Mouse (Mus musculus): Measurements from ENCODE around the gene Gm49405.

Gm49405 gene

GRCm38 (mm10) chr19:3988066-3988465 is 12.4 kb upstream of the Gm49405 start:
- no peak for DNase-seq

- no peak for DNase-seq
These were observed 11.7 kb upstream of the Gm49405 start for GRCm38 (mm10) chr19:3988750-3989149.

GRCm38 (mm10) chr19:3990804-3991203 is 9.6 kb upstream of the Gm49405 start:
- no peak for DNase-seq

- DNase-seq: no peak
These were observed 8.9 kb upstream of the Gm49405 start for GRCm38 (mm10) chr19:3991562-3991961.

- DNase-seq: no peak
These were observed 8.5 kb upstream of the Gm49405 start for GRCm38 (mm10) chr19:3991966-3992365.

GRCm38 (mm10) chr19:3992416-3992815 is 8.0 kb upstream of the Gm49405 start, which contains the start of gene Tbx10:
Gene Tbx10, plus strand, starts transcription at chr19:3992752.
- DNase-seq: no peak

- DNase-seq: no peak
These were observed 5.5 kb upstream of the Gm49405 start for GRCm38 (mm10) chr19:3994932-3995331.

GRCm38 (mm10) chr19:3995505-3995904 is 4.9 kb upstream of the Gm49405 start:
- no peak for DNase-seq

- no peak for DNase-seq
These were observed 4.3 kb upstream of the Gm49405 start for GRCm38 (mm10) chr19:3996106-3996505.

- no peak for DNase-seq
These were observed 3.7 kb upstream of the Gm49405 start for GRCm38 (mm10) chr19:3996747-3997146.

- no peak for DNase-seq
These were observed 3.2 kb upstream of the Gm49405 start for GRCm38 (mm10) chr19:3997231-3997630.

GRCm38 (mm10) chr19:3998335-3998734 is 2.1 kb upstream of the Gm49405 start:
- no peak for DNase-seq

- DNase-seq: no peak
These were observed 1.2 kb upstream of the Gm49405 start for GRCm38 (mm10) chr19:3999121-3999730.

GRCm38 (mm10) chr19:4000949-4001525 is 611 bp downstream of the Gm49405 start:
- DNase-seq: no peak

GRCm38 (mm10) chr19:4001752-4002151 is 1.3 kb downstream of the Gm49405 start:
- DNase-seq: no peak

- no peak for DNase-seq
These were observed 2.7 kb downstream of the Gm49405 start, which contains the start of gene Doc2g for GRCm38 (mm10) chr19:4003112-4003511. Gene Doc2g, plus strand, starts transcription at chr19:4003313.

GRCm38 (mm10) chr19:4003641-4004040 is 3.2 kb downstream of the Gm49405 start:
- no peak for DNase-seq

- DNase-seq: no peak
These were observed 3.9 kb downstream of the Gm49405 start for GRCm38 (mm10) chr19:4004331-4004730.

- no peak for DNase-seq
These were observed 4.7 kb downstream of the Gm49405 start for GRCm38 (mm10) chr19:4005091-4005490.

GRCm38 (mm10) chr19:4005971-4006370 is 5.5 kb downstream of the Gm49405 start:
- DNase-seq: no peak

- no peak for DNase-seq
These were observed 10.7 kb downstream of the Gm49405 start for GRCm38 (mm10) chr19:4011086-4011485.

GRCm38 (mm10) chr19:4012432-4013022 is 12.1 kb downstream of the Gm49405 start, which contains the start of gene Ndufv1:
Gene Ndufv1, minus strand, starts transcription at chr19:4012806.
- DNase-seq: peak; percentile 91 to 96

GRCm38 (mm10) chr19:4013066-4013465 is 12.6 kb downstream of the Gm49405 start:
- DNase-seq: peak in 1 of 2 experiments; percentile 24

- no peak for DNase-seq
These were observed 14.4 kb downstream of the Gm49405 start for GRCm38 (mm10) chr19:4014802-4015201.

All from thymus, postnatal 36 days (tissue).